Mouse (Mus musculus) kidney, adult 2 months (tissue): ENCODE results near the gene Larp1. TPM values are rescaled to one million over a fixed set of nuclear protein-coding genes. Genes with fewer than 3 reads are reported as not detected.
A peak's percentile ranks its signal among the peaks of the same experiment; 100 is the strongest.

ENCODE experiments used
- DNase-seq: peaks from one replicate; pipeline ENCODE4 v3.0.0; 2021
- H3K27ac ChIP-seq: fragments of 200-500 bp; 2 replicates; pipeline ENCODE4 v1.5.1; 2012; ENCODE audit warnings: low read depth, low read length, control low read depth, inconsistent platforms; ENCODE audit not compliant: insufficient read depth
- H3K27me3 ChIP-seq: fragments of 200-500 bp; replicated peaks from 2 replicates; pipeline ENCODE4 v1.6.1; 2012; ENCODE audit warnings: mild to moderate bottlenecking, moderate library complexity, low read length, inconsistent platforms; ENCODE audit not compliant: control insufficient read depth, insufficient read depth
- H3K36me3 ChIP-seq: fragments of 200-500 bp; 2 replicates; pipeline ENCODE4 v1.6.1; 2012; ENCODE audit warnings: mild to moderate bottlenecking, moderate library complexity, low read length, inconsistent platforms; ENCODE audit not compliant: control insufficient read depth, insufficient read depth
- H3K4me1 ChIP-seq: fragments of 200-500 bp; 2 replicates; pipeline ENCODE4 v1.6.1; 2011; ENCODE audit warnings: low read length; ENCODE audit not compliant: control insufficient read depth, insufficient read depth
- H3K4me3 ChIP-seq: fragments of 200-500 bp; 2 replicates; pipeline ENCODE4 v1.5.1; 2011; ENCODE audit warnings: mild to moderate bottlenecking, low read depth, low read length, control low read depth; ENCODE audit not compliant: insufficient read depth
- CTCF ChIP-seq: fragments of 200-500 bp; conservative IDR thresholded peaks from 2 replicates; pipeline ENCODE4 v1.5.1; 2011; ENCODE audit warnings: low read depth, mild to moderate bottlenecking, control low read depth, low read length, moderate library complexity, mixed read lengths; ENCODE audit not compliant: insufficient read depth, insufficient read length
- POLR2A ChIP-seq: fragments of 200-500 bp; IDR thresholded peaks from one replicate; pipeline ENCODE4 v1.6.1; 2011; ENCODE audit warnings: low read depth, low read length, control low read depth
- WGBS: fragments of 180-500 bp; shearing (Covaris S2); methylation state at CpG from one replicate; pipeline ENCODE4 v1.1.7; 2018; 5-methylcytosine and 5-hydroxymethylcytosine counted together
- polyA plus RNA-seq: library from polyadenylated mRNA; depleted of rRNA; stranded (reverse); fragments of >200 nt; gene quantifications from 2 replicates; pipeline ENCODE4 v1.2.3, GENCODE M21; 2012

Larp1 gene
- polyA plus RNA-seq, 1 experiment: 36.8 TPM

GRCm38 (mm10) chr11:58025881-58026280 lies 17.0 kb downstream of the Larp1 start:
- H3K4me3 ChIP-seq: no peak overlapping the region
- no peaks in the 10 kb centered on the region for H3K36me3 ChIP-seq
- no peak for TF ChIP-seq CTCF
- TF ChIP-seq POLR2A: no peak
- H3K4me1 ChIP-seq: peaks cover 42% of the 10 kb centered on the region
- H3K27me3 ChIP-seq: no peaks in the 10 kb centered on the region
- peak; percentile 68 for DNase-seq
- no peak overlapping the region for H3K27ac ChIP-seq
- 46% methylated on average over 4 of the region's 4 CpGs for WGBS

- no peak overlapping the region for H3K4me3 ChIP-seq
- H3K36me3 ChIP-seq: no peaks in the 10 kb centered on the region
- no peak for TF ChIP-seq CTCF
- TF ChIP-seq POLR2A: no peak
- H3K4me1 ChIP-seq: peaks cover 38% of the 10 kb centered on the region
- H3K27me3 ChIP-seq: no peaks in the 10 kb centered on the region
- H3K27ac ChIP-seq: no peak overlapping the region
- peak; percentile 51 for DNase-seq
- 23% methylated on average over 3 of the region's 3 CpGs for WGBS
Measured at GRCm38 (mm10) chr11:58026337-58026736, 17.5 kb downstream of the Larp1 start.

GRCm38 (mm10) chr11:58026860-58027259 lies 18.0 kb downstream of the Larp1 start:
- H3K36me3 ChIP-seq: no peaks in the 10 kb centered on the region
- 61% methylated on average over 1 of the region's 1 CpGs for WGBS

GRCm38 (mm10) chr11:58028981-58029380 lies 20.1 kb downstream of the Larp1 start:
- TF ChIP-seq POLR2A: no peak

More at GRCm38 (mm10) chr11:58026860-58027259, 18.0 kb downstream of the Larp1 start:
- Histone ChIP-seq H3K4me3 (no peak overlapping the region), H3K27me3 (no peaks in the 10 kb centered on the region), H3K4me1 (peaks cover 33% of the 10 kb centered on the region), H3K27ac (no peak overlapping the region)
- no peak for DNase-seq
- no peak for TF ChIP-seq POLR2A
- no peak for TF ChIP-seq CTCF

GRCm38 (mm10) chr11:58029869-58030268 lies 21.0 kb downstream of the Larp1 start:
- Histone ChIP-seq H3K27me3 (no peaks in the 10 kb centered on the region), H3K27ac (no peak overlapping the region), H3K4me3 (no peak overlapping the region), H3K36me3 (no peaks in the 10 kb centered on the region), H3K4me1 (peaks cover 36% of the 10 kb centered on the region)
- WGBS: 49% methylated on average over 2 of the region's 2 CpGs
- no peak for DNase-seq
- TF ChIP-seq POLR2A (no peak), CTCF (no peak)

More at GRCm38 (mm10) chr11:58028981-58029380, 20.1 kb downstream of the Larp1 start:
- no peaks in the 10 kb centered on the region for H3K36me3 ChIP-seq
- 91% methylated on average over 1 of the region's 1 CpGs for WGBS
- DNase-seq: no peak
- no peaks in the 10 kb centered on the region for H3K27me3 ChIP-seq
- no peak overlapping the region for H3K4me3 ChIP-seq
- H3K4me1 ChIP-seq: peaks cover 42% of the 10 kb centered on the region
- no peak overlapping the region; the same call in 1 of the 2 replicates for H3K27ac ChIP-seq

GRCm38 (mm10) chr11:58031176-58031575 lies 22.3 kb downstream of the Larp1 start:
- Histone ChIP-seq H3K4me1 (peaks cover 25% of the 10 kb centered on the region), H3K36me3 (no peaks in the 10 kb centered on the region), H3K4me3 (no peak overlapping the region), H3K27me3 (no peaks in the 10 kb centered on the region), H3K27ac (no peak overlapping the region)
- no peak for DNase-seq
- 72% methylated on average over 6 of the region's 6 CpGs for WGBS
- no peak for TF ChIP-seq POLR2A
- TF ChIP-seq CTCF: no peak

GRCm38 (mm10) chr11:58033635-58034034 lies 24.8 kb downstream of the Larp1 start:
- no peaks in the 10 kb centered on the region for H3K27me3 ChIP-seq
- H3K36me3 ChIP-seq: no peaks in the 10 kb centered on the region
- DNase-seq: peak; percentile 34
- no peak overlapping the region for H3K4me3 ChIP-seq
- TF ChIP-seq POLR2A (no peak), CTCF (no peak)
- H3K4me1 ChIP-seq: peaks cover 17% of the 10 kb centered on the region
- H3K27ac ChIP-seq: no peak overlapping the region
- 48% methylated on average over 3 of the region's 3 CpGs for WGBS

GRCm38 (mm10) chr11:58039027-58039426 lies 30.2 kb downstream of the Larp1 start:
- Histone ChIP-seq H3K27me3 (no peaks in the 10 kb centered on the region), H3K27ac (no peak overlapping the region), H3K36me3 (no peaks in the 10 kb centered on the region), H3K4me3 (no peak overlapping the region), H3K4me1 (peaks cover 2% of the 10 kb centered on the region; the same call in 1 of the 2 replicates)
- TF ChIP-seq CTCF (peak; percentile 57), POLR2A (no peak)
- WGBS: 32% methylated on average over 1 of the region's 1 CpGs
- DNase-seq: peak; percentile 53
